21 mouse cellular contexts compared by ENCODE assay signal in the genomic region with DNA sequence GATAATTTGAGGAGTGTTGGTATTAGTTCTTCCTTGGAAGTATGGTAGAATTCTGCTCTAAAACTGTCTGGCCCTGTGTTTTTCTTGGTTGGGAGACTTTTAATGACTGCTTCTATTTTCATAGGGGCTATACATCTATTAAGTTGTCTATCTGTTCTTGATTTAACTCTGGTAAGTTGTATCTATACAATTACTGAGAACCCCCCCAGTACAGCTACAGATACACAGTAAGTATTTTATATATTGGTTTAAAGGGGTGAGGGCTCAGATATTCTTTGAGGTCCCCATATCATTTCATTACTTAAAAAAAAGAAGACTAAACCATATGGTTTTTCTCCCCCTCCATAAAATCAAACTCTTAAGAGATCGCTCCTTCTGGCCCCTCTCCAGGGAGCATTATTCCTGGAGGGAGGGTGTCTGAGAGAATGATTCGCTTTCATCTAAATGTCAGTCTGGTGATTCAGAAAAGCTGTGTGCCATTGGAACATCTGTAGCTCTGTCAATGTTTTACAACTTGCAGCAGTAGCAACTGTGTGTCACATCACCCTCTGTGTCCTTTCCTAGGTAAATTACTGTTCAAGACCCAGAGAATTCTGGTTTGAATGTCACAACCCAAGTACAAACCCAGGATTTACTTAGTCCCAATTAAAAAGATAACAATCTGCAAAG.
A peak's percentile ranks its signal among the peaks of the same experiment; 100 is the strongest.
DNase-seq lines count a peak whose midpoint lies in the region; ATAC-seq and TF ChIP-seq lines count a peak whose summit lies in the region.
"Had no signal": no experiment of that assay in that cellular context is flagged by ENCODE, and none has a peak within 500 bp of the region (broad histone marks: within the 10 kb centered on the region; RNA-seq: fewer than 3 reads in every experiment).

No protein-coding gene starts in this region.

- no peak overlapping the region for H3K27ac ChIP-seq in lung, embryonic 14.5 days (ENCODE audit: low read depth)
- H3K27ac ChIP-seq in layer of hippocampus, adult 2 months: no peak overlapping the region
- H3K27ac ChIP-seq: embryonic facial prominence, embryonic 10.5 days; limb, embryonic 15.5 days; macrophage had no signal

- no peak overlapping the region for H3K4me2 ChIP-seq in lung, embryonic 14.5 days
- H3K4me2 ChIP-seq: limb, embryonic 15.5 days had no signal

- 45% methylated on average over 2 of the region's 2 CpGs for WGBS in lung, embryonic 14.5 days

- peak; percentile 56; the same call in 1 of the 2 replicates for ATAC-seq in lung, embryonic 14.5 days (ENCODE audit: insufficient read depth)
- ATAC-seq: forebrain, embryonic 16.5 days; liver, postnatal 0 days; Patski had no signal

- DNase-seq in frontal cortex, postnatal 36 days (ENCODE audit: low spot score in 2 of 2): peak; percentile 10 to 11
- no peak for DNase-seq in frontal cortex, postnatal 25 days (ENCODE audit: low spot score in 2 of 2)
- peak; percentile 71 for DNase-seq in lung, embryonic 14.5 days
- DNase-seq in lung, postnatal 10 days: no peak
- peak; percentile 18 to 60 for DNase-seq in layer of hippocampus, adult 2 months (ENCODE audit: low spot score in 2 of 2)
- peak; percentile 11 for DNase-seq in right cerebral cortex, postnatal 25 days
- DNase-seq in gastrocnemius, adult 18-20 months (ENCODE audit: low spot score): no peak
- DNase-seq in thymus, postnatal 25 days: no peak
- DNase-seq: B cell, adult 2 months; cerebellum, postnatal 14 days; gastrocnemius, postnatal 14 days; heart, postnatal 4 days; liver, postnatal 0 days; midbrain, embryonic 14.5 days; thymus, adult 18-20 months had no signal

- TF ChIP-seq CTCF in lung, embryonic 14.5 days (IDR thresholded peaks at IDR 0.05; ENCODE audit: low read depth): no peak
- no peak for TF ChIP-seq CTCF in layer of hippocampus, adult 2 months (conservative IDR thresholded peaks at IDR 0.05)

- H3K36me3 ChIP-seq in lung, embryonic 14.5 days (ENCODE audit: insufficient read depth): no peaks in the 10 kb centered on the region
- H3K36me3 ChIP-seq: embryonic facial prominence, embryonic 10.5 days; limb, embryonic 15.5 days had no signal

- H3K9me3 ChIP-seq in lung, embryonic 14.5 days (ENCODE audit: low read depth, low read length): no peaks in the 10 kb centered on the region
- H3K9me3 ChIP-seq: embryonic facial prominence, embryonic 10.5 days; limb, embryonic 15.5 days had no signal

- no peak overlapping the region for H3K9ac ChIP-seq in lung, embryonic 14.5 days
- H3K9ac ChIP-seq: limb, embryonic 15.5 days; liver, postnatal 0 days had no signal

- no peaks in the 10 kb centered on the region for H3K27me3 ChIP-seq in lung, embryonic 14.5 days (ENCODE audit: insufficient read depth, low read length)
- H3K27me3 ChIP-seq: limb, embryonic 15.5 days; Patski had no signal

- H3K4me3 ChIP-seq in lung, embryonic 14.5 days (ENCODE audit: low read depth, low read length): no peak overlapping the region
- no peak overlapping the region for H3K4me3 ChIP-seq in layer of hippocampus, adult 2 months
- H3K4me3 ChIP-seq: embryonic facial prominence, embryonic 10.5 days; erythroblast, embryonic 14.5 days; limb, embryonic 15.5 days had no signal

- no peaks in the 10 kb centered on the region for H3K4me1 ChIP-seq in lung, embryonic 14.5 days (ENCODE audit: insufficient read depth)
- H3K4me1 ChIP-seq: embryonic facial prominence, embryonic 10.5 days; limb, embryonic 15.5 days had no signal

Comparison
In these comparisons a context has a peak if more than half of its experiments do, and no peak if none do; other contexts are left out.
1. DNase-seq: peak in frontal cortex, postnatal 36 days (2 of 2), lung, embryonic 14.5 days (single experiment), layer of hippocampus, adult 2 months (2 of 2) and right cerebral cortex, postnatal 25 days (single experiment); none in frontal cortex, postnatal 25 days (0 of 2), lung, postnatal 10 days (single experiment), gastrocnemius, adult 18-20 months (single experiment) and thymus, postnatal 25 days (single experiment).